Mouse (Mus musculus) lung, postnatal 0 days (tissue): ENCODE results near the gene Zswim1. TPM values are rescaled to one million over a fixed set of nuclear protein-coding genes. Genes with fewer than 3 reads are reported as not detected.
A peak's percentile ranks its signal among the peaks of the same experiment; 100 is the strongest.

ENCODE experiments used
- ATAC-seq: fragments of 200-750 bp; cut with Nextera tagmentation; 2 replicates; pipeline ENCODE4 v1.8.0; 2017; ENCODE audit warnings: moderate library complexity
- DNase-seq: peaks from one replicate; pipeline ENCODE4 v3.0.0-alpha.2; 2016; ENCODE audit warnings: low spot score
- H3K27ac ChIP-seq: fragments of 300-500 bp; sonication (generic); 2 replicates; pipeline ENCODE4 v1.5.1; 2014; ENCODE audit warnings: antibody characterized with exemption, mild to moderate bottlenecking, low read length, mixed read lengths
- H3K27me3 ChIP-seq: fragments of 300-500 bp; sonication (generic); replicated peaks from 2 replicates; pipeline ENCODE4 v1.6.1; 2014; ENCODE audit warnings: low read length, mixed read lengths; ENCODE audit not compliant: insufficient read depth
- H3K36me3 ChIP-seq: fragments of 300-500 bp; sonication (generic); 2 replicates; pipeline ENCODE4 v1.6.1; 2014; ENCODE audit warnings: low read length, mixed read lengths; ENCODE audit not compliant: insufficient read depth
- H3K4me1 ChIP-seq: fragments of 300-500 bp; sonication (generic); 2 replicates; pipeline ENCODE4 v1.6.1; 2014; ENCODE audit warnings: antibody characterized with exemption, low read depth, low read length, mixed read lengths; ENCODE audit not compliant: insufficient read depth
- H3K4me2 ChIP-seq: fragments of 300-500 bp; sonication (generic); replicated peaks from 2 replicates; pipeline ENCODE4 v1.6.1; 2014; ENCODE audit warnings: low read depth, mild to moderate bottlenecking, low read length, moderate library complexity, mixed read lengths
- H3K4me3 ChIP-seq: fragments of 300-500 bp; sonication (generic); 2 replicates; pipeline ENCODE4 v1.5.1; 2014; ENCODE audit warnings: low read depth, low read length
- H3K9ac ChIP-seq: fragments of 300-500 bp; sonication (generic); replicated peaks from 2 replicates; pipeline ENCODE4 v1.6.1; 2014; ENCODE audit warnings: low read depth, mild to moderate bottlenecking
- H3K9me3 ChIP-seq: fragments of 300-500 bp; sonication (generic); 2 replicates; pipeline ENCODE4 v1.6.1; 2016; ENCODE audit warnings: low read length, mixed read lengths
- CTCF ChIP-seq: IDR thresholded peaks from 2 replicates; pipeline ENCODE4 v1.5.1; 2016; ENCODE audit warnings: antibody characterized with exemption, mild to moderate bottlenecking
- EP300 ChIP-seq: IDR thresholded peaks from 2 replicates; pipeline ENCODE4 v1.6.1; 2016; ENCODE audit warnings: antibody characterized with exemption, mild to moderate bottlenecking, control low read depth
- WGBS: fragments of 180-500 bp; shearing (Covaris S2); extraction: QIAGEN DNeasy Blood & Tissue Kit; methylation state at CpG from one replicate; pipeline ENCODE4 v1.1.7; 2014; 5-methylcytosine and 5-hydroxymethylcytosine counted together
- polyA plus RNA-seq: library from polyadenylated mRNA; unstranded; fragments of >200 nt; fragmentation: Nextera tagmentation; extraction: Ambion mirVana; gene quantifications from 2 replicates; pipeline ENCODE4 v1.2.1, GENCODE M21; 2015

The Zswim1 gene
- polyA plus RNA-seq, 1 experiment from 2014 or later: 8.1 TPM

DNA sequence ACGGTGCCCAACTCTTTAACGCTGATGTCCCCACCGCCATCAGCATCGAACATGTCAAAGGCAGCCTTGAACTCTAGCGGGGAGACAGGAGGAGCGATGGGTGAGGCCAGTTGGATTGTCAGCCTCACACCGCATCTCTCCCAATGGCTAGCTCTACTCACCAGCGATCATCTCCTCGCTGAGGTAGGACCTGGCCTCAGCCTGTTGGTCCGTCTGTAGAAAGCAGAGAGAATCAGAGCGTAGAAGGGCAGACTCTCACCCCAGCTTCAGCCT, 44.5 kb upstream of the Zswim1 start:
- Histone ChIP-seq H3K4me3 (no peak overlapping the region), H3K9me3 (no peaks in the 10 kb centered on the region), H3K27ac (no peak overlapping the region), H3K4me1 (no peaks in the 10 kb centered on the region), H3K4me2 (no peak overlapping the region), H3K9ac (no peak overlapping the region), H3K27me3 (no peaks in the 10 kb centered on the region), H3K36me3 (no peaks in the 10 kb centered on the region)
- no peak for DNase-seq
- TF ChIP-seq EP300: no peak
- TF ChIP-seq CTCF: no peak
- ATAC-seq: no peak
- 87% methylated on average over 11 of the region's 11 CpGs for WGBS

DNA sequence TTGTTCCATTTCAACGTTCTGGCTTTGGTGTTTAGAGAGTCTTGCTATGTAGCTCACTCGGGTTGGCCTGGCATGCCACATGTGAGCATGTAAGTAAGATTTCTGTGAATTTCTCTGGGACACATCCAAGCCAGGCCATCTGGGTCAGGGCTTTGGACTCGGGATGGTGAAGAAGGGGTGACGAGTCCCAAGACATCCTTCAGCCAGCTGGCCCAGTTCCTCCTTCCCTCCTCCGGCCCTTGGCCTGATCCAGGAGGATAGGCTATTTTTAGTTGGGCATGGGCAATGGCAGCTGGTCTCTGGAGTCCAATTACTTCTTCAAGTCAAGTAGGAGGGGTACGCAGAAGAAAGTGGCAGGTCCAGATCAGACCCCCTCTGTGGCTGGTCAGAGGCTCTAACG, 43.7 kb upstream of the Zswim1 start:
- Histone ChIP-seq H3K36me3 (no peaks in the 10 kb centered on the region), H3K4me2 (no peak overlapping the region), H3K27me3 (no peaks in the 10 kb centered on the region), H3K27ac (no peak overlapping the region), H3K9me3 (no peaks in the 10 kb centered on the region), H3K9ac (no peak overlapping the region), H3K4me3 (no peak overlapping the region), H3K4me1 (no peaks in the 10 kb centered on the region)
- DNase-seq (no peak), ATAC-seq (no peak)
- TF ChIP-seq CTCF: no peak
- no peak for TF ChIP-seq EP300
- WGBS: 59% methylated on average over 7 of the region's 7 CpGs

DNA sequence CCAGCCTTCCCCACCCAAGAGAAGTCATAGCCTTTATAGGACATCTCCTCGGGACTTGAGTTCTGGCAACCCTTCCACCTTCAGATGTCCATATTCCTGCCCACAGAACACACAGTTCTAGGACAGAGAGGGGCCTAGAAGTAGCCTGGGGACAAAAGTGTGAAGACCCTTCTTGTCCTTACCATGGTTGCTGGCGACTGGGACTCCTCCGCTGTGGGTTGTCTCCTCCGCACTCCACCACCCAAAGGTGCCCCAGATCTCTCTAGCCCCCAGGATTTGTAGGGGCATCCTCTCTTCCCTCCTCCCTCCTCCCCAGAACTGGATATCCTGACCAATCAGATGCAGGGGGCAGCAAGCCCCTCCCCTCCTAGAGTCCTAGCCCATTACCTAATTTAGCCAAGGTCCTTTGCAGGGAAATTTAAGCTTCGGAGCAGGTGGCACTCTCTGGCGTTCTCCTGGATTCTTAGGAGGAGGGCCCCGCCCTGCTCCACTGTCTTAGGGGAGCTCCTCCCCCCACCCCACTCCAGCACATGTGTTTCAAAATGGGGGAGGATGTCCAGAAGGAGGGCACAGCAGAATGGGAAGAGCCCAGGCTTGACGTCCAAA, 42.9 kb upstream of the Zswim1 start, which contains the start of gene Tnnc2:
Gene Tnnc2 (minus strand): TSS at position 487 of the 606 bp plus-strand sequence.
- ATAC-seq (no peak), DNase-seq (no peak)
- H3K36me3 ChIP-seq: no peaks in the 10 kb centered on the region
- H3K4me3 ChIP-seq: no peak within 1 kb of the TSS
- no peaks in the 10 kb centered on the region for H3K27me3 ChIP-seq
- H3K4me1 ChIP-seq: no peaks in the 10 kb centered on the region
- TF ChIP-seq CTCF (no peak), EP300 (no peak)
- no peak within 1 kb of the TSS for H3K27ac ChIP-seq
- no peaks in the 10 kb centered on the region for H3K9me3 ChIP-seq
- WGBS: 65% methylated on average over 8 of the region's 8 CpGs
- no peak within 1 kb of the TSS for H3K4me2 ChIP-seq
- H3K9ac ChIP-seq: no peak within 1 kb of the TSS

DNA sequence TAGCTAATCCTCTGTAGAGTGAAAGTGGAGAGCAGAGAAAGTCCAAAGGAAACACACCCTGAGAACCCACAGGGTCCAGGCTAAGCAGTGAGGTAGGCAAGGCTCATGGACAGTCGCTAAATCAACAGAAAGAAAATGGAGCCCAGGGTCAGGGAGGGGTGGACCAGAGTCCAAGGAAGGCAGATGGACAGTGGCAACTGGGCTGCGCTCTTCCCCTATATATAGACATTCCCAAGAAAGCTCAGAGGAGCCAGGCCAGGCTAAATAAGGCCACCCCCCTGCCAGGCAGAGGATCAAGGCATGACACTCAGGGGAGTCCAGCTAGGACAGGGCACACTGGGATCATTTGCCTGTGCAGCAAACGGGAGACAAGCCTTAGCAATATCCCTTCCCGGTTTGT, 40.6 kb upstream of the Zswim1 start:
- TF ChIP-seq EP300: no peak
- TF ChIP-seq CTCF: no peak
- no peaks in the 10 kb centered on the region for H3K9me3 ChIP-seq
- H3K27me3 ChIP-seq: no peaks in the 10 kb centered on the region
- no peaks in the 10 kb centered on the region for H3K36me3 ChIP-seq
- no peak overlapping the region for H3K4me3 ChIP-seq
- no peak overlapping the region for H3K9ac ChIP-seq
- ATAC-seq (no peak), DNase-seq (no peak)
- H3K27ac ChIP-seq: no peak overlapping the region
- H3K4me2 ChIP-seq: no peak overlapping the region
- 0 out of 2 replicates have a peak, but pooled peaks cover 6% of the 10 kb centered on the region for H3K4me1 ChIP-seq
- 63% methylated on average over 4 of the region's 4 CpGs for WGBS

DNA sequence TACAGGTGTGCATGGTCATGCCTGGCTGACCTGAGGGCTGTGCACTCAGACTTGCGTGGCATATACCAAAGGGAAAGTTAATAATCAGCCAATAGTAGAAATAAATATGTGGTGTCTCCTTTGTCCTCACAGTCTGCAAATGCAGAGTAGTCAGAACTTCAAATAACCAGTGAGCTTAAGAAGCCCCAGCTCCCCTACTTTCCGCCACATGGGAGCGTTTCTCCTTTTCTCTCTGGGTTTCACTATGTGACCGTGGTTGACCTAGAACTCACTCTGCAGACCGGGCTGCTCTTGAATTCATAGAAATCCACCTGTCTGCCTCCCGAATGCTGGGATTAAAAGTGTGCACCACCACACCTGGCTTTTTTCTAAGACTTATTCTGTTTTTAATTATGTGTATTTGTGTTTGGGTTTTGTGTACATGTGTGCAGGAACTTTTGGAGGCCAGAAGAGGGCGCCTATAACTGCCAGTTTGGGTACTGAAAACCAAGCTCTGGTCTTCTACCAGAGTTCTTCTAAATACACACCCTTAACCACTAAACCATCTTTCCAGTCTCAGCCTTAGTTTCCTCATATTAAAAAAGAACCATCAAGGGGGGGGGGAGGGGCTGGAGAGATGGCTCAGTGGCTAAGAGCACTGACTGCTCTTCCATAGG, 38.4 kb upstream of the Zswim1 start:
- Histone ChIP-seq H3K27me3 (no peaks in the 10 kb centered on the region), H3K36me3 (no peaks in the 10 kb centered on the region), H3K9ac (no peak overlapping the region), H3K9me3 (no peaks in the 10 kb centered on the region), H3K27ac (no peak overlapping the region), H3K4me3 (no peak overlapping the region), H3K4me1 (0 out of 2 replicates have a peak, but pooled peaks cover 8% of the 10 kb centered on the region), H3K4me2 (no peak overlapping the region)
- TF ChIP-seq EP300: no peak
- peak; percentile 59 for TF ChIP-seq CTCF
- peak; percentile 44 for DNase-seq
- 76% methylated on average over 7 of the region's 7 CpGs for WGBS
- ATAC-seq: no peak

DNA sequence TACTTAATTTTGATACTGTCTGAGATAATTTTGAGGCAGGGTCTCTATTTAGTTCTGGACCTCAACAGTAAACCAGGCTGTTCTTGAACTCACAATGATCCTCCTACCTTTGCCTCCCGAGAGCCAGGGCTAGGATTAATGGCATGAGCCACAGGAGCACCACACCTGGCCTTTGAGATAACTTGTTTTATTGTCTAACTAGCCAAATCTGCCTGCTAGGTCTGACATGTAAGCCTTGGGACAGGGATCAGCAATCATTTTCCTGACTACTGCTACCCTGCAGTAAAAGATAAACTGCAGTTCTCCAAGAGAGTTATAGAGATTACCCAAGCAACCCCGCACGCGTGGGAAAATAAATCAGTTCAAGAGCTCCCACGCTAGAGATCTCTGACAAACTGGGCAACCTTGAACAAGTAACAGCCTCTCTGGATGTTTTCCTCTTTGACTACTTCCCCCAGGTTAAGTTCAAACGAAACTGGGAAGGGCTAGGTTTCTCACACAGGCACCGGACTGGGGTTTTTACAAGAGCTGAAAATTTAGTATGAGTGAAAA, 37.5 kb upstream of the Zswim1 start:
- Histone ChIP-seq H3K36me3 (no peaks in the 10 kb centered on the region), H3K27me3 (no peaks in the 10 kb centered on the region), H3K9ac (peak overlapping the region; percentile 70; the same call in 1 of the 2 replicates), H3K4me1 (0 out of 2 replicates have a peak, but pooled peaks cover 8% of the 10 kb centered on the region), H3K27ac (peak overlapping the region; percentile 96), H3K4me3 (peak overlapping the region; percentile 71), H3K4me2 (peak overlapping the region; percentile 89), H3K9me3 (no peaks in the 10 kb centered on the region)
- WGBS: 3% methylated on average over 7 of the region's 7 CpGs
- TF ChIP-seq CTCF: no peak
- TF ChIP-seq EP300: no peak
- DNase-seq (no peak), ATAC-seq (no peak)
